Mouse (Mus musculus): ENCODE data around the gene Aqp2. TPM values are rescaled to one million over a fixed set of nuclear protein-coding genes. Genes with fewer than 3 reads are reported as not detected.
A peak's percentile ranks its signal among the peaks of the same experiment; 100 is the strongest.

The Aqp2 gene
- polyA plus RNA-seq, 3 experiments from 2014 or later, result not detected

GRCm38 (mm10) chr15:99592177-99592576 is 13.3 kb downstream of the Aqp2 start:
- no peak for ATAC-seq

- ATAC-seq, result no peak
Observed at GRCm38 (mm10) chr15:99592877-99593276, 14.0 kb downstream of the Aqp2 start.

- no peak for ATAC-seq
Observed at GRCm38 (mm10) chr15:99594951-99595350, 16.1 kb downstream of the Aqp2 start.

GRCm38 (mm10) chr15:99596056-99596687 is 17.3 kb downstream of the Aqp2 start:
- peak; percentile 64 for ATAC-seq

GRCm38 (mm10) chr15:99596841-99597240 is 18.0 kb downstream of the Aqp2 start:
- ATAC-seq, result no peak

GRCm38 (mm10) chr15:99597596-99597995 is 18.7 kb downstream of the Aqp2 start:
- ATAC-seq, result no peak

GRCm38 (mm10) chr15:99599245-99600070 is 20.6 kb downstream of the Aqp2 start:
- no peak for ATAC-seq

GRCm38 (mm10) chr15:99600986-99601822 is 22.3 kb downstream of the Aqp2 start, which contains the start of gene Aqp6:
Aqp6 (plus strand) TSS chr15:99601400.
- no peak for ATAC-seq

- no peak for ATAC-seq
Observed at GRCm38 (mm10) chr15:99601823-99602120, 22.9 kb downstream of the Aqp2 start.

GRCm38 (mm10) chr15:99602206-99602820 is 23.5 kb downstream of the Aqp2 start:
- no peak for ATAC-seq

GRCm38 (mm10) chr15:99603216-99603615 is 24.4 kb downstream of the Aqp2 start:
- ATAC-seq, result no peak

GRCm38 (mm10) chr15:99605595-99605994 is 26.7 kb downstream of the Aqp2 start:
- no peak for ATAC-seq

- no peak for ATAC-seq
Observed at GRCm38 (mm10) chr15:99606515-99606914, 27.7 kb downstream of the Aqp2 start.

GRCm38 (mm10) chr15:99607388-99608113 is 28.7 kb downstream of the Aqp2 start:
- ATAC-seq, result no peak

GRCm38 (mm10) chr15:99608382-99609125 is 29.7 kb downstream of the Aqp2 start:
- no peak for ATAC-seq

- ATAC-seq, result no peak
Observed at GRCm38 (mm10) chr15:99611563-99611962, 32.7 kb downstream of the Aqp2 start.

GRCm38 (mm10) chr15:99614273-99614672 is 35.4 kb downstream of the Aqp2 start:
- ATAC-seq, result no peak

GRCm38 (mm10) chr15:99614753-99615152 is 35.9 kb downstream of the Aqp2 start:
- ATAC-seq, result no peak

- ATAC-seq, result no peak
Observed at GRCm38 (mm10) chr15:99615246-99615645, 36.4 kb downstream of the Aqp2 start.

GRCm38 (mm10) chr15:99618595-99618994 is 39.7 kb downstream of the Aqp2 start:
- ATAC-seq, result no peak

- ATAC-seq, result no peak
Observed at GRCm38 (mm10) chr15:99619821-99620220, 41.0 kb downstream of the Aqp2 start.

Measured in inflammation-experienced regulatory T-cells, adult 6 months (primary cell).